Mouse (Mus musculus): Measurements from ENCODE around the gene Grn. TPM values are rescaled to one million over a fixed set of nuclear protein-coding genes. Genes with fewer than 3 reads are reported as not detected.
"Not testable (repeated sequence)": the region's sequence is repeated elsewhere in the genome, so short reads cannot be mapped to it uniquely, and the experiment has no call there.

Grn gene
- polyA plus RNA-seq, 1 experiment from 2014 or later: 75.2 TPM

DNA sequence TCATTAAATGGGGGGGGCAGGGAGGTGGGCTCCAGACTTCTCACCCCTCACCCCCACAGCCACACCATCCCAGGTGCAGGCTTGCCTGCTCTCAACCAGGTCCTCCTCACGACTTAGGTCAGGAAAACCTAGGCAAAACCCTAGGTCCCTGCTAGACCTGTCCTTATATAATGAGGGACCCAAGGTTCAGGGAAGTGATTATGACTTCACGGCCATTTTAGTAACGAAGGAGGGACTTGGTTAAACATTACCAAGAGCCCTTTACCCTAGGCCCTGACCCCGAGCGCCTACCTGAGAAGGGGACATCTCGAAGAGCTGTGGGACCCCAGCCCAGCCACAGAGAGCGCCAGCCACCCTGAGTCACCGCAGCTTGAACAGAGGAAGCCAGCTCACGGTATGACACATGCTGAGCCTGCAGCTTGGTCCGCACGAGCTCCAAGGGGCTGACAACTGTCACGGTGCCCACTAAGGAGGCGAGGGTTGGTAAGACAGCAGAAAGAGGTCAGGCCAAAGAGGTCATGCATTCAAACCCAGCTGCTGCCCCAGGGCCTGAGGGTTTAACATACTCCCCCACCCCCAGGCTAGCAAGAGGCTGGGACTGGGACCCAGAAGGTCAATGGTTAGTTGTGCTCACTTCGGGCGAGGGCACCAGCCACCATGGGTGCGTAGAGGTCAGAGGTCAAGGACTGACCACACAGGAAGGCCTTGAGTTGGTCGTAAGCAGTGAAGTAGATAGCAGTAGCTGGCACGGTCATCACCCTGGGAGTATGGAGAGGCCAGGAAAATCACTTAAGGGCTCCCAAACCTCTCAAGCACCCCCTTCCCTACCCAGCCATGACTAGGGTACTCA lies 25.7 kb upstream of the Grn start:
- WGBS: 74% methylated on average over 18 of the region's 18 CpGs
- Histone ChIP-seq H3K4me2 (replicated peaks) (peak overlapping the region; percentile 90), H3K27me3 (replicated peaks) (peaks cover 18% of the 10 kb centered on the region), H3K36me3 (peaks cover 50% of the 10 kb centered on the region), H3K9ac (no peak overlapping the region), H3K27ac (no peak overlapping the region), H3K9me3 (no peaks in the 10 kb centered on the region), H3K4me1 (peaks cover 58% of the 10 kb centered on the region), H3K4me3 (no peak overlapping the region)
- ATAC-seq (ENCODE audit: low FRiP score, low read depth): no peak

DNA sequence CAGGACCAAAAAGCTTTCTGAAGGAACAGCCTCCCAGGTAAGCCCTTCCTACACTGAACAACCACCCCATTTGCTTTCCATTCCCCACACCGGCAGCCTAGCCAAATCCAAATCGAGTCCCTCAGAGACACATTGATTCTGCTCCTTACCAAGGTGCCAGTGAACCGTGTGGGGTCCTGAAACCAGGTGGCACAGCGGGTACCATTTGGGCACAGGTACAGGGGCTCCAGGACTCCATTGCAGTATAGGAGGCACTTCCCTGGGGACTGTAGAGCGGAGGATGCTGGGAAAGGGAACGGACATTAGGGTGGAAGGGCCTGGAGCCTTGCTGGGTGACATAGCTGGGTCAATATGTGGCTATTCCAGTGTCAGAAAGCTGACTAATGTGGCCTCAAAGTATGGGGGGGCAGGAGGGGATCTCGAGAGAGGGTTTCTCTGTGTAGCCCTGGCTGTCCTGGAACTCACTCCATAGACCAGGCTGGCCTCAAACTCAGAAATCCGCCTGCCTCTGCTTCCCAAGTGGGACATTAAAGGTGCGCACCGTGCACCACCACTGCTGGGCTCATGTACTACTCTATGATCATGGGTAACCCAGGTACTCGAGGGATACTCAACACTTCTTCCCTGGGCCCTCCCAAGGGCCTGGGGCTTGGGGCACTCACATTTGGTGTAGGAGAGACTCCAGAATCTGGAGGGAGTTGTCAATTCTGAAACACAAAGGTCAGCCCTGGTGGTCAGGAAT lies 24.4 kb upstream of the Grn start:
- peak overlapping the region; percentile 90 for H3K4me2 ChIP-seq (replicated peaks)
- peaks cover 46% of the 10 kb centered on the region for H3K4me1 ChIP-seq
- no peak overlapping the region for H3K9ac ChIP-seq
- H3K27me3 ChIP-seq (replicated peaks): peaks cover 5% of the 10 kb centered on the region; the same call in 1 of the 2 replicates
- H3K36me3 ChIP-seq: peaks cover 37% of the 10 kb centered on the region
- H3K4me3 ChIP-seq: no peak overlapping the region
- WGBS: 86% methylated on average over 11 of the region's 11 CpGs
- H3K9me3 ChIP-seq: no peaks in the 10 kb centered on the region
- ATAC-seq (ENCODE audit: low FRiP score, low read depth): no peak
- no peak overlapping the region for H3K27ac ChIP-seq

DNA sequence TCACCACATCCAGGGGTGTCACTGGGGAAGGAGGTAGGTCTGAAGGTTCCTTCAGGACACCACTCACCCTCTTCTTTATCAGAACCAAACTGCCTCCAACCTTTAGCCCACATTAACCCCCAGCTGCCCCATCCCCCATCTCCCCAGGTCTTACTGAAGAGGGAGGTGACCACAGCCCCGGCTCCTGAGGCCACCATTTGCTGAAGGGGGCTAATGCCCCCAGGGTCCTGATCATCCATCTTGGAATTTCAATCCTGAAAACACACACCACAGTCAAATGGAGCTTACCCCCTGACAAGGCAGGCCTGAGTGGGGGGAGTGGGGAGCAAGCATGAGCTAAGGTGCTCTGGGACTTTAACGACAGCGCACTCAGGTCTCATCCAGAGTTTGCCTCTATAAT lies 23.7 kb upstream of the Grn start:
- H3K36me3 ChIP-seq: peaks cover 32% of the 10 kb centered on the region
- peak overlapping the region; percentile 85 for H3K9ac ChIP-seq
- no peak overlapping the region for H3K27ac ChIP-seq
- H3K4me1 ChIP-seq: peaks cover 46% of the 10 kb centered on the region
- ATAC-seq (ENCODE audit: low FRiP score, low read depth): no peak
- H3K4me3 ChIP-seq: peak overlapping the region; percentile 74
- no peaks in the 10 kb centered on the region; the same call in 1 of the 2 replicates for H3K27me3 ChIP-seq (replicated peaks)
- peak overlapping the region; percentile 90 for H3K4me2 ChIP-seq (replicated peaks)
- no peaks in the 10 kb centered on the region for H3K9me3 ChIP-seq
- 18% methylated on average over 3 of the region's 3 CpGs for WGBS

DNA sequence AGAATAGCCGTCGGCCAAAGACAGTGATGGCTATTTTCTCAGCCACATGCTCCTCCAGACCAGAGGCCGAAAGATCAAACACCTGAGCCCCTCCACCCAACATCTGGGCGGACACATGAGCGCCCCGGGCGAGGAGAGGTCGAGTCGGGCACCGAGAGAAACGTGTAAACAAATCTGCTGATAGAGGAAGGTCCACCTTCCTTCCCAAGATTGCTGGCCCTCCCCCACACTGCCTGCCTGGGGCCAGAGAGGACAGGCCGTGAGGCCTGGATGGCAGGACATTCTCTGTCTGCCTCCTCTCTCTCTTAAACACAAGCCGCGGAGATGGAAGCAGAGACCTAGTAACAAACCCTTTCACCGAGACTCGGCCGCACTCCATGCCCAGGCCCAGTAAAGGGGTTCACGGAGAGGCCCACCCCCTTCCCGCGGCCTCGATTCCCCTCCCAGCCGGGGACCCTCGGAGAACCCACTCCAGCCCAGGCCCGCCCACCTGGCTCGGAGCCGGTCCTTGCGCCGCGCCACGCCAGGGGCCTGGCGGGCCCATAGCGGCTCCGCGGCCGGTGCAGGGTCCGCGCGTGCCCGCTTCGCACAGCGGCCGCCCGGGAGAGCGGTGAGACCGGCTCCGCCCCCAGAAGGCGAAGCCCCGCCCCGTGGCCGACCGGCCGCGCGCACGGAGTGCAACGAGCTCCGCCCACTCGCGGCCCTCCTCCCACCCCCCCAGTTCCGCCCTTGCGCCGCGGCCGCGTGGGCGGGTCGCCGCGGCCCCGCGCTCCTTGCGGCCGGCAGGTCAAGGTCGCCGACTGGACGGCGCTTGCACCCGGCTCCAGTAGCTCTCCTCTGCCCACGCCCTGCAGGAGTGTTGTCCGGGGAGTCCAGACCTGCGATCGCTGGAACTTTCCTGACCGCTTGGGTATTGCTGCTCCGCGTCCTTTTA lies 22.9 kb upstream of the Grn start:
- no peaks in the 10 kb centered on the region for H3K27me3 ChIP-seq (replicated peaks)
- peak overlapping the region; percentile 85 for H3K9ac ChIP-seq
- H3K4me3 ChIP-seq: peak overlapping the region; percentile 74
- ATAC-seq (ENCODE audit: low FRiP score, low read depth): peak; percentile 52
- H3K4me2 ChIP-seq (replicated peaks): peak overlapping the region; percentile 90
- no peaks in the 10 kb centered on the region for H3K9me3 ChIP-seq
- H3K27ac ChIP-seq: peak overlapping the region; percentile 70
- WGBS: under 1% methylated on average over 85 of the region's 85 CpGs
- H3K36me3 ChIP-seq: peaks cover 24% of the 10 kb centered on the region
- peaks cover 39% of the 10 kb centered on the region for H3K4me1 ChIP-seq

DNA sequence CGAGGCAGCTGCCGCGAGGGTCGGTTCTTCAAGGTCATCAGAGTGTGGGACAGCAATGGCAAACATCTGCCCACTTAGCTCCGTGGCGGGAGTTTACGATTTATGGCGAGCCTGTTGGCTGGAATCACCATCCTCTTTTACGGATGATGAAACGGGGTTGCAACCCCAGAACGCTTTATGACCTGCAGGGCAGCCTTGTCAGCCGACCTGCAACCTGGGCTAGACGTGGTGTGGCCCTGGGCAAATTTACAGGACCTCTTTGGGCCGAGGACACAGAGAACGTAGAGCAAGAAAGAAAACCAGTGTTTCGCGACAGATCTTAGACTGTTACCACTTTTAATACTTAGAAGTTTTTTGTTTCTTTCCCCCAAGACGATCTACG lies 22.3 kb upstream of the Grn start, which contains the start of gene Slc25a39:
Slc25a39 (minus strand) TSS at position 113 of the 382 bp plus-strand sequence.
- no peak for ATAC-seq (ENCODE audit: low FRiP score, low read depth)
- Histone ChIP-seq H3K4me3 (peak within 1 kb of the TSS; percentile 74), H3K9me3 (no peaks in the 10 kb centered on the region), H3K27ac (peak within 1 kb of the TSS; percentile 70), H3K27me3 (replicated peaks) (no peaks in the 10 kb centered on the region), H3K9ac (peak within 1 kb of the TSS; percentile 85), H3K36me3 (peaks cover 18% of the 10 kb centered on the region), H3K4me1 (peaks cover 33% of the 10 kb centered on the region), H3K4me2 (replicated peaks) (peak within 1 kb of the TSS; percentile 90)
- WGBS: 1% methylated on average over 19 of the region's 19 CpGs

DNA sequence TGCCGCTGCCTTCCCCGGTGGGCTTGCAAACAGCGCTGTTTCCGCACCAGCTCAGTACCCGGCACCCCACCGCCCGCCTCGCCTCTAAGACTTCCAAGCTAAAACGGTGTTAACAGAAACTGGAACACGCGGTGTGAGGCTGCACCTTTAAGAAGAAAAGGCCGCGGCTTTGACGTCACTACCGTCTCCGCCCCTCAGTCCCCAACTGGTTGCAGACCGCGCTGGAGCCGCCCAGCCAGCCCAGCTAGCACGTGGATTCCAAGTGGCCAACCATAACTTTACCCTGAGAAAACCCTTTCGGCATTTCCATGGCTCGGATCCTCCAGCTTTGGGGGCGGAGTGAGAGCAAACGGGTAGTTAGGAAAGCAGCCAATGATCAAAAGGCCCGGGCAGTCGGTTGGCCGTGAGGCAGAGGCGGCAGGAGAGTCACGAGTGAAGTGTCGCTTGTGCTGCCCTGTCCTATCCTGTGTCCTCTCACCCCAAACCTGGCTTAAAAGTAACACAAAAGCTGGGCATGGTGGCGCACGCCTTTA lies 21.7 kb upstream of the Grn start:
- peak overlapping the region; percentile 74 for H3K4me3 ChIP-seq
- H3K4me1 ChIP-seq: peaks cover 33% of the 10 kb centered on the region
- H3K27ac ChIP-seq: peak overlapping the region; percentile 70; the same call in 1 of the 2 replicates
- H3K4me2 ChIP-seq (replicated peaks): peak overlapping the region; percentile 90
- under 1% methylated on average over 32 of the region's 32 CpGs for WGBS
- 0 out of 2 replicates have a peak overlapping the region, but pooled peaks have one; percentile 85 for H3K9ac ChIP-seq
- ATAC-seq (ENCODE audit: low FRiP score, low read depth): peak; percentile 92
- H3K9me3 ChIP-seq: no peaks in the 10 kb centered on the region
- H3K36me3 ChIP-seq: peaks cover 12% of the 10 kb centered on the region
- no peaks in the 10 kb centered on the region for H3K27me3 ChIP-seq (replicated peaks)

DNA sequence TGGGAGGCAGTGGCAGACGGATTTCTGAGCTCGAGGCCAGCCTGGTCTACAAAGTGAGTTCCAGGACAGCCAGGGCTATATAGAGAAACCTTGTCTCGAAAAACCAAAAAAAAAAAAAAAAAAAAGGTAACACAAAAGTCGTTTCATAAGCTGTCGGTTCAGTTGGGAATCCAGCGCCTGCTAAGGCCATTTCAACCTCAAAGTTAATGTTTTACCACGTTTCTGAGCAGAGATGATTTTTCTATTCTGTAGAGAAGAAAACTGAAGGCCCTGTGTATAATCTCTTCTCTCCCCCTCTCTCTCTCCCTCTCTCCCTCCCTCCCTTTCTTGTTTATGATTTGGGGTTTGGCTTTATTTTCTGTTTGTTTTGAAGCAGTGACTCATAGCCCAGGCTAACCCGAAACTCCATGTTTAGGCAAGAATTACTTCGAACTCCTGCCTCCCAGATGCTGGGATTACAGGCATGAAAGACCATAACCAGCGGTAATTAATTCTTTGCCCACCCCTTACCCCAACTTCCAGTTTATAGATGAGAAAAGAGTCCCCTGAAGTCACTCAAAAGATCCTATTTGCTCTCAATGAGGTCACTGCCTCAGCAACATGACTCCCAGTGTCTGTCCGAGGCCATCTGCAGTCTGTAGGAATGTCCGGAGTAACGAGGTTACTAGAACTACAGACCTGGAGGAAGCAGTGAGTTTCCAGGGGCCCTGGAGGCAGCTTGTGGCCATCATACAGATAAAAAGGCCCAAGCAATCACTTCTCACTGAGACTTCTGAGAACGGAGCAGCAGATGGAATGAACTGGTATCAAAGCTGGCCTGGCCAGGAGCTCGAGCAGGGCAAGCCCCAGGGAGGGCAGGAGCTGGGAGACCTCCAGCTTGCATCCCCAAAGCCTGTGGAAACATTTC lies 21.0 kb upstream of the Grn start:
- 0 out of 2 replicates have a peak overlapping the region, but pooled peaks have one; percentile 50 for H3K27ac ChIP-seq
- 40% methylated on average over 15 of the region's 15 CpGs for WGBS
- H3K27me3 ChIP-seq (replicated peaks): no peaks in the 10 kb centered on the region
- H3K4me2 ChIP-seq (replicated peaks): peak overlapping the region; percentile 90
- H3K9me3 ChIP-seq: no peaks in the 10 kb centered on the region
- H3K36me3 ChIP-seq: peaks cover 5% of the 10 kb centered on the region; the same call in 1 of the 2 replicates
- peak overlapping the region; percentile 74 for H3K4me3 ChIP-seq
- H3K4me1 ChIP-seq: peaks cover 33% of the 10 kb centered on the region
- H3K9ac ChIP-seq: no peak overlapping the region
- no peak for ATAC-seq (ENCODE audit: low FRiP score, low read depth)

DNA sequence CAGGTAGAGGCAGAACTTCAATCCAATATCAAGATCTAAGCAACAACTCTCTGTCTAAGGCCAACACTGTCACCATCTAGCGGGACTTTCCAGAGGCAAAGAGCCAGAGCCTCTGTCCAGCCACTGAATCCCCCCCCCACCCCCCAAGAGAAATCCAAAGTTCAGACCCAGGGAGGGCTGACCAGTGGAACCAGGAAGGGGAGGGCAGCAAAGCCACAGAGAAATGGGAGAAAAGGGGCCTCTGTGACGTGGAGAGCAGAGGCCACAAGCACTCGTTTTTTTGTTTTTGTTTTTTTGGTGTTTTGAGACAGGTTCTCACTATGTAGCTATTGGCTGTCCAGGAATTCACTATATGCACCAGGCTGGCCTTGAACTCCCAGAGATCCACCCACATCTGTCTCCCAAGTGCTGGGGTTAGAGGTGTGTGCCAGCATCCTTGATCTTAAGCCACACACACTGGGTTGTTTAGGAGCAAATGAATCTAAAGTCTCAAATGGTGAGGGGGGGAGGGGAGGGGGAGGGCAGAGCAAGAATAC lies 20.3 kb upstream of the Grn start:
- Histone ChIP-seq H3K27me3 (replicated peaks) (no peaks in the 10 kb centered on the region), H3K36me3 (no peaks in the 10 kb centered on the region), H3K4me2 (replicated peaks) (no peak overlapping the region), H3K4me3 (no peak overlapping the region), H3K9ac (no peak overlapping the region), H3K27ac (no peak overlapping the region), H3K4me1 (peaks cover 27% of the 10 kb centered on the region), H3K9me3 (no peaks in the 10 kb centered on the region)
- WGBS: 84% methylated on average over 3 of the region's 3 CpGs
- no peak for ATAC-seq (ENCODE audit: low FRiP score, low read depth)

DNA sequence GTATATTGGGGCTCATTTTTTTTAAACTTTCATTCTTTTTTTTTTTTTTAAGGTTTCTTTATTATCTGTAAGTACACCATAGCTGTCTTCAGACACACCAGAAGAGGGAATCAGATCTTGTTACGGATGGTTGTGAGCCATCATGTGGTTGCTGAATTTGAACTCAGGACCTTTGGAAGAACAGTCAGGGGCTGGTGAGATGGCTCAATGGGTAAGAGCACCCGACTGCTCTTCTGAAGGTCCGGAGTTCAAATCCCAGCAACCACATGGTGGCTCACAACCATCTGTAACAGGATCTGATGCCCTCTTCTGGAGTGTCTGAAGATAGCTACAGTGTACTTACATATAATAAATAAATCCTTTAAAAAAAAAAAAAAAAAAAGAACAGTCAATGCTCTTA lies 19.8 kb upstream of the Grn start:
- peaks cover 23% of the 10 kb centered on the region for H3K4me1 ChIP-seq
- not testable (repeated sequence) for H3K36me3 ChIP-seq; H3K4me3 ChIP-seq; H3K27ac ChIP-seq; H3K9ac ChIP-seq; H3K27me3 ChIP-seq (replicated peaks); H3K9me3 ChIP-seq; ATAC-seq (ENCODE audit: low FRiP score, low read depth); H3K4me2 ChIP-seq (replicated peaks)
- 91% methylated on average over 3 of the region's 3 CpGs for WGBS

DNA sequence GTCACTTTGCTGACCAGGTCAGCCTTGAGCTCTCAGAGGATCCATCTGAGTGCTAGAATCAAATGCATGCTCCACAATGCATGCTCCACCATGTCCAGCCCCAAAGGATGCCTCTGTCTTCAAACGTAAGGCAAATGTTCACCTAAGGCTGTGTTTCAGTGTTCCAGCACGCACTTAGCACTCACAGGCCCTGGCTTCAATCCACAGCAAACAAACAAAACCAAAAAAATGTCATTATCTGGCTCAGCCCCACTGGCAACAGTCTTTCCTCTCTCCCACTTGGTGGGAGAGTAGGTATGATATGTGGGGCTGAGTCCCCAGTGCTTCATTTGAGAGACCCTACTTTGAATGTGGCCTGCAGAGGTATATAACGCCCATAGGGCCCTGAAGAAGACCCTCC lies 19.1 kb upstream of the Grn start:
- H3K4me1 ChIP-seq: peaks cover 16% of the 10 kb centered on the region
- H3K9ac ChIP-seq: no peak overlapping the region
- WGBS: 87% methylated on average over 3 of the region's 3 CpGs
- H3K4me3 ChIP-seq: no peak overlapping the region
- no peak overlapping the region for H3K4me2 ChIP-seq (replicated peaks)
- H3K27me3 ChIP-seq (replicated peaks): no peaks in the 10 kb centered on the region
- no peak overlapping the region for H3K27ac ChIP-seq
- no peak for ATAC-seq (ENCODE audit: low FRiP score, low read depth)
- H3K36me3 ChIP-seq: no peaks in the 10 kb centered on the region
- H3K9me3 ChIP-seq: no peaks in the 10 kb centered on the region
